Mouse (Mus musculus) thymus, postnatal 10 days (tissue): ENCODE data around the gene Hspb11.
A peak's percentile ranks its signal among the peaks of the same experiment; 100 is the strongest.

Experiments used
- DNase-seq, 2 experiments: peaks; one replicate each; pipeline ENCODE4 v3.0.0; 2021; ENCODE audit warnings: low spot score in 2 of 2

Gene Hspb11

DNA sequence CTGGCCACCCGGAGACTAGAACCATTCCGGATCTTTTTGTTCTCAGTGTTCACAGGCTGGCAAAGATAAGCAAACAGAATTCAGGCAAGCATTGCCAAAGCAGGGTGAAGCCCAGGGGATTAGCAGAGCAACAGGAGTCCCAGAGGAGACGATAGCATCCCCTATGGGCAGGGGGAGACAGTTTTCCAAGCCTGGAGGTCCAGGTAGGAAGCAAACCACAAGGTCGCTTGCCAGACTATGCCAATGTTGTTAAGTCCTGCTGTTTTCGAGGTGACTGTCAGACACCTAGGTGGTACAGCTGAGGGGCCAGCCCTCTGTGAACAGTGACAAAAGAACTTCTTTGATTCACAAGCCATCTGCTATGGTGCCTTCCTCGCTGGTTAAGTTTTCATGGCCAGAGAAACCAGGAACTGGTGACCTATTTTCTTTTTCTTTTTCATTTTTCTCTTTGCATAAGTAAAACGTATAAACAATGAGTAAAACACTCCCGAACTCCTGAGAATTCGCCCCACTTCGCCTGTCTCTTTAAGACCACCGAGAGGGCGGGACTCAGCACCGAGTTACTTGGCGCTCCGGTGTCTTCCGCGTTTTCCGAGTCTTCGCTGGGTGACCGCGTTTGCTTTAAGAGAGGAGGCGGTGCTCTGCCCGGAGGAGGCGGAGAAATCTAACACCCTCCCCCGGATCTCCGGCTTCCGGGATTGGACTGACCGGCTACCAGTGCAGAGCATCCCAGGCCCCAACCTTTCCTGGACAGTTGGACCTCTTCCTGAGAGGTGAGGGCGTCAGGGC lies 60.5 kb downstream of the Hspb11 start, which contains the start of gene Yipf1:
Gene Yipf1, plus strand, starts transcription at position 674 of the 789 bp plus-strand sequence.
- DNase-seq, result peak; percentile 83 to 89

DNA sequence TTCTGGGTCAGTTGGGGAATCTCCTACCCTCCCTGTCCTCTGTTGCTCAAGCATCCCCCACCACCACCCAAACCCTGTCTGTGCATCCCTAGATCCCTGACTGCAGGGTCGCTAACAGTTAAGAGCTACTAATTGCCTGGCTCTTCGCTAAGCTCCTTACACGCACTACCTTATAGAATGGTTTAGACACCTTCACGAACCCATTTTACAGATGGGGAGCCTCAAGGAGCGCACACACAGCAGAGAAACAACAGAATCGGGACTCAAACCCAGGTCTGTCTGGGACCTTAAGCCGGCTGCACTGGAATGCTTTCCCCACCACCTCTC lies 61.0 kb downstream of the Hspb11 start:
- no peak for DNase-seq

DNA sequence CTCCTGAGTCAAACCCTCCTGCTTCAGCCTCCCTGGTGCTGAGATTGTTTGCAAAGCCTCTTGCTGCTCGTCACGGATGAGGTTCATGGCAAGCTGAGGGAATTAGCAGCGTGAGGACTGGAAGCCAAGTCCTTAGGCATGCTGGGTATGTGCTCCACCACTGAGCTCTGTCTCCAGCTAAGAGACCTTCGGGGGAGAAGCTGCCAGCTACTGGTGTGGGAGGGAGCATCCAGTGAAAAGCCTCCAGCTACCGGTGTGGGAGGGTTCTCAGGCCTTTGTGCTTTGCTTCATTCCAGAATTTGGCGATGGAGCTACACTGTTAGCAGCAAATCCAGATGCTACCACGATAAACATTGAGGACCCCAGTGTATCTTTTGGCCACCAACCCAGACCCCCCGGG lies 65.3 kb downstream of the Hspb11 start:
- no peak for DNase-seq

DNA sequence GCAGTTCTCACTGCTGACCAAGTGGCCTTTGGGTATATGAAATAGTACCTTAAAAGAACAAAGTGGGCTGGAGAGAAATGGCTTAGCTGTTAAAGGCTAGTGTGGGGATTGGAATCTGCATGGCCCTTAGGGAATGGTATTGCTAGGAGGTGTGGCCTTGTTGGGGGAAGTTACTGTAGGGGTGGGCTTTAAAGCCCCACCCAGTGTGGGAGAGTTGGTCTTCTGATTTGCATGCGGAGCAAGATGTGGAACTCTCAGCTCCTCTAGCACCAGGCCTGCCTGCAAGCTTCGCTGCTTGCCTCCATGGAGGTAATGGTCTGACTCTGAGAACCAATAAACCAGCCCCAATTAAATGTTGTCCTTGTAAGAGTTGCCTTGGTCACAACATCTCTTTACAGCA lies 67.6 kb downstream of the Hspb11 start:
- no peak for DNase-seq

DNA sequence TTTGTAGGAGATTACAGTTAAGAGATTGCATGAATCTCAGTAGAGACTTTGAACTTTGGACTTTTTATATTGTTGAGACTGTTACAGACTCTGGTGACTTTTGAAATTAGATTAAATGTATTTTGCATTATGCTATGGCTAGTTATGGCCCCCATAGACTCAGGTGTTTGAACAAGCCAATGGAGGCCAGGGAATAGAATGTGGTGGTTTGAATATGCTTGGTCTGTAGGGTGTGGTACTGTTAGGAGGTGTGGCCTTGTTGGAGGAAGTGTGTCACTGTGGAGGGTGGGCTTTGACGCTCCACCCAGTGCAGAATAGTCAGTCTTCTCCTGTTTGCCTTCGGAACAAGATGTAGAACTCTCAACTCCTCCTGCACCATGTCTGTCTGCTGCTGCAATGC lies 69.7 kb downstream of the Hspb11 start:
- DNase-seq, result no peak

DNA sequence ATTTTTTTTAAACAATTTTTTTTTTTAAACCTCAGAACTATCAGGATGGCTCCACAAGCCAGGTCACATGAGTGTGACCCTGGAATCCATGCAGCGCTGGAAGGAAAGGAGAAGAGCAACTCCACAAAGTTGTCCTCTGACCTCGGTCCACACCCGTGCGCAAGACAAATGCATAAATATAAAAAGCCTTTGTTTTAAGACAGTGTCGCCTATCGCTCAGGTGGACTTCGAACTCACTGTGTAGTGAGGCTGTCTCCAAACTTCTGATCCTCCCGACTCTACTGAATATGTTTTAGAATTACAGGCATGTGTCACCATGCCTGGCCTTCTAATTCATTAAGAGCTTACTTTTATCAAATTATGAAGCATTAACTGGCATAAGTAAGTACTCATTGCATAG lies 75.1 kb downstream of the Hspb11 start:
- DNase-seq, result no peak
